Mouse (Mus musculus) lung, adult 18-20 months (tissue): ENCODE data around the gene Ccdc187.

Experiments
- DNase-seq, 2 experiments: peaks; one replicate each; pipeline ENCODE4 v3.0.0; 2022; ENCODE audit warnings: mixed read lengths in 2 of 2

The Ccdc187 gene

DNA sequence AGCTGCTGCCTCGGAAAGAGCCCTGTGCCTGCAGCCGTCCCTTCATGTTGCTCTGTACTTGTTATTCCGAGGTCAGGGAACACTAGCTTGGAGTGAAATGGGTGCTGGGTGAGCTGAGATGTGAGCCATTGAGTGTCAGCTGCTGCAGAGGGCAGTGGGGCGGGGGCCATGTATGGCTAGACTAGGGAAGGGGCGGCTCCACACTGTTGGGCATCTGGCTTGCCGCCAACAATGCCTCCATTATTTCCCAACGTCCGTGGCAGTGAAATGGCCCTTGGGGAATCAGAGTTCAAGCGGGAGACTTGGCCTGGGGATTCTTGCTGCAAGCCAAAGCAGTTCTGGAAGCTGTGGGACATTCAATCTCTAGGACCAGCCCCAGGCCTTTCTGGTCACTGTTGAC, 86.8 kb downstream of the Ccdc187 start:
- no peak for DNase-seq

DNA sequence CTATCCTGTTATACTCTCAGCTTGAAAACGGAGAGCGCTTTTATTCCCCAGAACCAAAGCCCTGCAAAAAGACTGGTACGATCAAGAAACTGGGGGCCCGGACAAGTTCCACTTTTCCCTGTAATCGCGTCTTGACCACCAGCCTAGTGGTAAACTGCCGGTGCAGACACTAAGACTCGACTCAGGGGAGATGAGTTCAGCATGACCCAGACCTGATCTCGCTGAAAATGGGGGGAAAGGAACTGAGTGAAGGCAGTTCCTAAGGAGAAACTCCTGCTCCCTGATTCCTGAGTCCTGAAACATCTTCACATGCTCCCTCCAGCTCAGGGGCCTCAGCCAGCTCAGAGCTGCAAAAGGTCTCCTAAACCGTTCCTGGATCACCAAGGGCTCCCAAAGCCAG, 88.6 kb downstream of the Ccdc187 start:
- no peak for DNase-seq

DNA sequence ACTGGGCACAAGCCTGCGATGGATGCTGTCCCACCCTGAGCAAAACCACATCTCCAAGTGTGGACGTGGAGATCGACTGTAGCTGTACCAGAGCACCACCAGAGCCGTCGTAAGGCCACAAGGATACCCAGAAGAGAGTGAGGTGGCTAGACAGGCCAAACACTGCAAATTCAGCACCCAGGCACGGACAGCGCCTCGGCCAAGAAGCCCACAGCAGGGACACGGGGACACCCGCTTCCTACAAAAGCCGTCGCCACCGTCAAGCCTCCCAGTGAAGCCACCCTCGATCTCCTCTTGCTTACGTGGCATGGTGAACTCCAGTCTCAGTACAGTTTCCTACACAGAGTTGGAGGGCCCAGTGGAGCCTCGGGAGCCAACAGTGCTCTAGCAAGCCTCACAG, 89.2 kb downstream of the Ccdc187 start:
- DNase-seq: no peak

DNA sequence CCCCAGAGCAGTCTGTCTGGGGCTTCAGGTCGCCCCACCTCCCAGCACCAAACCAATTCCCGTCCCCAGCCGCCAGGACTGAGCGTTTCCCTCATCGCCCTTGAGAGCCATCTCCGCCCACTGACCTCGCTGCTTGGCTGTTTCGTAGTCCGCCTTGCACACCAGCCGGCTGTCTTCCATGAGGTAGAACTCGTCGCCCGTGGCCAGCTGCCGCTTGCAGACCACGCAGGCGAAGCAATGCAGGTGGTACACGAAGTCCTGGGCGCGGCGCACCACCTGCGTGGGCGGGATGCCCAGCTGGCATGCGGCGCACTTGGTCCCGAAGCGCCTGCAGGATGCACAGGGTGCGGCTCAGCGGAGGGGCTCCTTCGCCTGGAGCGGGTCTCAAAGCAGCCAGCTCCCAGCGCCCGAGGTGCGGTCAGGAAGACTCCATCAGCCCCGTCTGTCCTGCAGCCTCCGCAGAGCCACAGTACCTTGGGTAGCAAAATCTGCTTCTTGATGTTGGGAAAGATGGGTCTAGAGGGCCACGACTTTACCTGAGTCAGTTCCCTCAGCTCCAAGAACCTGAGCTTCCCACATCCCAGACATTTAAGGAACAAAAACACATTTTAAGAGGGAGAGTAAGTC, 91.4 kb downstream of the Ccdc187 start:
- DNase-seq: no peak

DNA sequence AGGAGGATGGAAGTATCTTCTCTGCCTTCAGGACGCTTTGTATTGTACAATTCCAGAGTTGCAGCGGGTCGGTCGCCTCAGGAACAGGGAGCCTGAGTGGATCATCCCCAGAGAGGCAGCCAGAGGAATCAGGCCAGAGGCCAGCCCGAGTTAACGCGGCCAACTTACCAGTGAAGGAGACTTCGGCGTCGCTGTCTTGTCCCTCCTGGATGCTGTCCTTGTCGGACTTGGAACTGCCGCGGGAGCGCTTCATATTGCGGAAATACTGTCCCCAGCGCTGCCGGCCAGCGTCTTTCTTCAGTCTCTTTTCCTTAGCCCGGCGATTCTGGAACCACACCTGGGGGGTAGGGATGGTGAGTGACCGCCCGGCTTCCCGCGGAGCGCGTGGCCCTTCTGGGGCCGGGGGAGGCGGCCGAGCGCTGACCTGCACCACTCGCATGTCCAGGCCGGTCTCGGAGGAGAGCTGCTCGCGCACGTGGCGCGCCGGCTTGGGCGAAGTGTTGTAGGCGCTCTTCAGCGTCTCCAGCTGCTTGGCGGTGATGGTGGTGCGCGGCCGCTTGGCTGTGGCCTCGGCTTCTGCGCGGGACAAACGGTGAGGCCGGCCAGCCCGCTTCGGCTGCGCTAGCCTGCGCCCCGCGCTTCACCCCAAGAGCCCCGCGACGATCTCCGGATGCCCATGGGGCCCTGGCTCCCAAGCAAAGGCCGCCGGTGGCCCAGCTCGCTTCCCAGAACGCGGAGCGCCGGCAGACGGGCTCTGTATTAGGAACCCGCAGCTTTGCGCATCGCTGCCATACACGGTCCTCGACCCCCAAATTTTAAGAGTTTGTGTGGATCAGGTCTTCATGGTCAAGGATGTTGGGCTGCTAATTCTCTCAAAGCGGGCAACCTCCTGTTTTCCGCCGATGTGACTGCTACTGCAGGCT, 92.2 kb downstream of the Ccdc187 start:
- no peak for DNase-seq

DNA sequence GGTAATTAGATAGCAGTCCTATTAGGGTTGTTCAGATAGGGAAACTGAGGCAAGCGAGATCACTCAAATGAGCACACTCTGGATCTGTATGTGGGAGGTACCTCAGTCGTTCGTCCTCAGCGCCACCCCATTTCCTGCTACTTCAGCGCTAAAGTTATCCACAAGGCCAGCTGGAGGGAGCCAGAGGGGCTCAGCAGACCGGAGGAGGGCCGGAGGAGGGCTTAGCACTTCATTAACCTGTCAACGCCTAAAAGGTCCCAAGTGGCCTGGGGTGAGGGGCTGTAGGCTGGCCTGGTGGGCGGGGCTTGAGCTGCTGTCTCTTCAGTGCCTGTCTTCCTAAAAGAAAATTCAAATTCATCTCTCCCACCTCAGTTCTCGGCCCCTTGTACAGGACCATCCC, 95.9 kb downstream of the Ccdc187 start:
- no peak for DNase-seq

DNA sequence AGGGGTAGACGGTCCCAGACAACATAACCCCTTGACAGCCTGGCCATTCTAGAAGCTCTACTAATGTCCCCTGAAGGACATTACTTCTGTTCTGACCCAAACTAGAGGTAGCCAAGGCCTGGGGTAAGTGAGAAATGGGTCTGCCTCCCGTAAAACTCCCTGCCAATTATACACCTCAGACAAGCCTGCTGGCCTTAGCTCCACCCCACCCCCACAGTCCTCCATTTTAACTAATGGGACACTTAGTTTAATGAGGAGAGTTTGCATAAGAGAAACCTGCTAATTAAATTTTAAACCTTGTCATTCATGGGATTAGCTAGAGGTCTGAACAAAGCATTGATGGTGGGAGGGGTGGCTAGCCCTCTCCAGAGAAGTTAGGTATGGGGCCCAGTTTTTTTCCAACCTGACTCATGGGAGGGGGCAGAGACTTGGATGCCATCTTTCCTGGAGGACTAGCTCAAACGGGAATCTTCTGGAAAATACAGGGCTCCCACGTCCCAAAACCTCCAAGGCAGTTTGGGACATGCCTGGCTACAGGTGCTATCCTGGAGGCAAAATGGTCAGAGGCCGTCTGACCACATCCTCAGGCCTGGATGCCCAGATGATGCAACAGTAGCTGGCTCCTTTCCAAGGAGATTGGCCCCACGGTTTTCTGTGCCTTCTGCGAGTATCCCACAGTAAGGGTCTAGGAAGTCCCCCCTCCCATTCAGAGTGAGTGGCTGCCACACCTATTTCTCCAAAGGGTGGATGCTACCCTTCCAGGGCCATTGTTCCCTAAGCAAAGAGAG, 99.6 kb downstream of the Ccdc187 start:
- no peak for DNase-seq
